Mouse (Mus musculus) heart, adult 2 months (tissue): ENCODE measurements at regions not wholly inside any gene's neighbourhood (a gene's known extent, or its start where the extent isn't known, plus 50 kb on each side); places are given as distances from the start of the nearest gene placed in this dataset.

ENCODE experiments used
- CTCF ChIP-seq: fragments of 200-600 bp; IDR thresholded peaks from 2 replicates; pipeline ENCODE4 v1.8.1; 2022; ENCODE audit warnings: antibody characterized with exemption, mild to moderate bottlenecking, moderate library complexity
- EP300 ChIP-seq: fragments of 200-500 bp; IDR thresholded peaks from 2 replicates; pipeline ENCODE4 v1.6.1; 2011; ENCODE audit warnings: low read depth, low read length, control low read depth; ENCODE audit not compliant: insufficient read depth
- POLR2A ChIP-seq: fragments of 200-500 bp; IDR thresholded peaks from 2 replicates; pipeline ENCODE4 v1.6.1; 2011; ENCODE audit warnings: mild to moderate bottlenecking, low read depth, low read length, control low read depth; ENCODE audit not compliant: insufficient read depth

DNA sequence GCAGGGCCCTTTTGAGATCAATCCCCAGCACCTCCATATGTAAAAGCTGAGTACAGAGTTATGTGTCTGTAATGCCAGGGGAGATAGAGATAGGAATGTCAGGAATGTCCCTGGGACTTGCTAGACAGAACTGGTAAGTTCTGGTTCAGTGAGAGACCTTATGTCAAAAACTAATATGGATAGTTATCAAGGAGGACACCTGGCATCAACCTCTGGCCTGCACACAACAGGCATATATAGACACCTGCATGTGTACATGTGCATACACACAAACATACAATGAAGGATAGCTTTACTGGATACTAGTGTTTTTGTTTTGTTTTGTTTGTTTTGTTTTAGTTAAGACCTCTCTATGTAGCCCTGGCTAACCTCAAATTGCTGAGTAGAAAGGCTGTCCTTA is 254.1 kb downstream of the Ccdc91 start:
- TF ChIP-seq CTCF = no peak
- no peak for TF ChIP-seq POLR2A
- no peak for TF ChIP-seq EP300
